Mouse (Mus musculus) lung, postnatal 10 days (tissue): Measurements from ENCODE around the gene Lpcat2.

Experiments
- DNase-seq: peaks from one replicate; pipeline ENCODE4 v3.0.0; 2021

The Lpcat2 gene

DNA sequence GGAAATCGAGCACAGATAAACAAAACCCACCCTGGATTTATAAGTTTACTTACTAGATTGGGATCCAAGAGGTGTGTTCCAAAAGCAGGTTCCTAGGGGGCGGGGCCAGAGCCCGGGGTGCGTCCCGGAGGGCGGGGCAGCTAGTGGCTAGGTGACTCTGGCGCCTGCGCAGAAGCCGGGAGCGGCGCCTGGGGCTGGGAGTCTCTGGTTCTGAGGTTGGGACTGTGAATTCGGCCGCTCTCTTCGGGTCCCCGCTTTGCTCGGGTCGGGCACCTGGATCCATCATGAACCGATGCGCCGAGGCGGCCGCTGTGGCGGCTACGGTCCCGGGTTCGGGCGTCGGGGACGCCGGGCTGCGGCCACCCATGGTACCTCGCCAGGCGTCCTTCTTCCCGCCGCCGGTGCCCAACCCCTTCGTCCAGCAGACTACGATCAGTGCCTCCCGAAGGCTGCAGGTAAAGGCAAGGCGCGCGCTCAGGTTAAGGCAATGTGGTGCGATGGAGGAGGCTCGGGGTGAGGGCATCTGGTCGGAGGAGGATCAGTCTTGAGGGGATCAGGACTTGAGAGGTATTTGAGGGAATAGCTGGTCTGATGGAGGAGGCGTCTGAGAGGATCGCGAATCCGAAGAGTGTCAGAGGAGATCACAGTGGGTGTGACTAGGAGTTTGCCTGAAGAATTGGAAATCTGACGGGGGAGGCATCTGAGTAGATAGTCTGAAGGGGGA, at the start of gene Lpcat2:
TSS of gene Lpcat2 (plus strand) at position 169 of the 724 bp plus-strand sequence.
- DNase-seq, result peak; percentile 80

DNA sequence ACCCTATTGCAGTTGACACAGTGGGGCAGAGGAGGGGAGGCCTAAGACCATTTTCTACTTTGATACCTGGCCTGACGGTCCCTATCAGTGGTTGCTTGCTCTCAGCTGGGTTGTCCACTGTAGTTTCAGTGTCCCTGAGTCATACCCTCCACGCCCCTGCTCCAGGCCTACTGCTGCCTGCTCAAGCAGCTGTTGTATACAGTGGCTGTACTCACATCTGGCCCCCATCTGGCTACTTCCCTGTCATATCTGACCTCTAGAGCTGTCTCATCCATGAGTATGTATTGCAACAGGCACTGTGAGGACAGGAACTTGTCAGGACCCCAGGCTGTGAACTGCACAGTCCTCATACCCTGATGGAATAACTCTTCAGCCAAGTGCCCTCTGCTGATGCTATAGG, 42.4 kb upstream of the Lpcat2 start:
- no peak for DNase-seq

DNA sequence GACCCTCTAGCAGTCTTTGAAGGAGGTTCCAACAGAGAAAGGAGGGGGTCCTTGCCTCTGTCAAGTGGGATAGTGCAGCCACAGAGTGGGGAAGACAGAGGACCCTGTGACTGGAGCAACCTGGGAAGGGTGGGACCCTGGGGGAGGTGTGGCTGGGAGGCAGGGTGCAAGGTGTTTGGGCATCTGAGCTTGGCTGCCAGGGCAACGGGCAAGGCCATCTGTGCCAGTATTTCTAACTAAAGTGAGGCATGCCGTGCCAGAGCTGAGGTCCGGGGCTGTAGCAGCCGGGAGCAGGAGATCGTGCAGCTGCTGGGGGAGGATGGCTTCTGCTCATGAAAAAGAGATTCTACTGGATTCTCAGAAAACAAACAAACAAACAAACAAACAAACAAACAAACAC, 39.5 kb upstream of the Lpcat2 start:
- no peak for DNase-seq

DNA sequence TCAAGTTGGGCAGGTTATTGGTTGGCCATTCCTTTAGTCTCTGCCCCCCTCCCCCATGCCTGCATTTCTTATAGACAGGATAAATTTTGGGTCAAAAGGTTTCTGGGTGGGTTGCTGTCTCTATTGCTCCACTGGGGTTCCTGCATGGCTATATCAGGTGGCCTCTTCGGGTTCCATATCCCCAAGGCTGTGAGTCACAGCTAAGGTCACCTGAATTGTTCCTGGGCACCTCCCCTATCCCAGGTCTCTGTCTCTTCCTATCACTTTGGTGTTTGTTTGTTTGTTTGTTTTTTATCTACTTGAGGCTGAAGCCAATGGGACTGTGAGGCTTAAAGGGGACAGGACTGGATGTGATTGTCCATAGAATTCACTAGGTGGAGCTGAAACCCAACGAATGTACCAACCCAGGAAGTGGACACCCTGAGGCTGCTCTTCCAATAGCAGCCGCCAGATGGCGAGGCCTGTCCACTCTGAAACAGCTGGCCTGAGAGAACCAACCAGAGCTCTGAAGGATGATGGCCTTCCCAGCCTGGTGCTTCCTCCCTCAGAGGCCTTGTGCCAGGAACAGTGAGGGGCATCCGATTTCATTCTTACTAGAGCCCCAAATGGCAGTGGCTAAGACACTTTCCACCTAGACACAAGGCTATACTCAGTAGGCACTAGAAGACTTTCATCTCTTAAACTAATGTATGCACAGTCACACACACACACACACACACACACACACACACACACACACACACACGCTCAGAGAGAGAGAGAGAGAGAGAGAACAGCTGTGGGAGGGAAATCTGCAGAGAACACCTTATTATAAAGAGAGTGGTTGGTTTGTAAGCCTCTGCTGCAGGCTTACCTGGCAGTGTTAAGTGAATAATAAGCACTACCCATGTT, 37.0 kb upstream of the Lpcat2 start:
- peak; percentile 94 for DNase-seq

DNA sequence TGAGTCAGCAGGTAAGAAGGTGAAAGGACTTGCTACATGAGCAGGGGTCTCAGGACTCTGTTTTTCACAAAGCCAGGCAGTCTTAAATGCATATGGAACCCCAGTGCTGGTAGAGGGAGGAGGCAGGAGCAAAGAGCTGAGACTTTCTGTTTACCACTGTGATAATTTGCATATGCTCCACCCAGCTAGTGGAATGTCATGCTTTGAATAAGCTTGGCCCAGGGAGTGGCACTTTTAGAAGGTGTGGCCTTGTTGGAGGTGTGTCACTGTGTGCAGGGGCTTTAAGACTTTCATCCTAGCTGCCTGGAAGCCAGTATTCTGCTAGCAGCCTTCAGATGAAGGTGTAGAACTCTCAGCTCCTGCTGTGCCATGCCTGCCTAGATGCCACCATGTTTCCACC, 34.0 kb upstream of the Lpcat2 start:
- no peak for DNase-seq

DNA sequence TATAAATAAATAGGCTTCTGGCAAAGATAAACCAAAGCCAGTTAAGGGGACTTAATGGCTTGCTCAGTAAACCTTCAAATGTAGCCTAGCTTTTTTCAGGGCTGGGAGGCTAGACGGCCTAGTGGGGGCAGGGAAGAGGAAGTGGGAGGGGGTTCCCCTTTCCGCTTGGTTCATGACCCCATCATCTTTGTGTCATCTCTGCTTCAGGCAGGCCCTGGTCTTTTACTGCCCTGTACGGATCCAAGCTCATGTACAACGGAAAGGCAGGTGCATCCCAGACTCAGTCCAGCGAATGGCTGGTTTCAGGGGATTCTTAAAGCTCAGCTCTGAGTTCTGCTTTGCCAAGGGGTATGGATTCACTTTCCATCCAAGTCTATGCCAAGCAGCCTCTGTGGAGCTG, 32.8 kb upstream of the Lpcat2 start:
- no peak for DNase-seq

DNA sequence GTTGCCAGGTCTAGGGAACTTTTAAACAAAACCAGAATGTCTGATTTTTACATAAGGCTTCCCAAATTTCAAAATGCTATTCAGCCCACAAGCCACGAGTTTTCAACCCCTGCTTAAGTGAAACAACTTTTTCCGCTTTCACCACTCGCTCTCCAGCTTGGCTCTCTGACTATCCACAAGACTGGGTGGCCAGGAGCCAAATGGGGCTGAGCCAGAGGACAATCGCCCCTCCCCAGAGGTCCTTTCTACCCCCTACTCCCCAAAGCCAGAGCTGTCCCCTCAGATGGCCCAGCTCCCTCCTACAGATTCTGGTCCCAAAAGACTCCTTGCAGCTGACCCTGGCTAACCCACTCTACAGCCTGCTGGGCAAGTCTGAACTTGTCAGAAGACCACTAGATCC, 29.1 kb upstream of the Lpcat2 start:
- DNase-seq, result peak; percentile 57

DNA sequence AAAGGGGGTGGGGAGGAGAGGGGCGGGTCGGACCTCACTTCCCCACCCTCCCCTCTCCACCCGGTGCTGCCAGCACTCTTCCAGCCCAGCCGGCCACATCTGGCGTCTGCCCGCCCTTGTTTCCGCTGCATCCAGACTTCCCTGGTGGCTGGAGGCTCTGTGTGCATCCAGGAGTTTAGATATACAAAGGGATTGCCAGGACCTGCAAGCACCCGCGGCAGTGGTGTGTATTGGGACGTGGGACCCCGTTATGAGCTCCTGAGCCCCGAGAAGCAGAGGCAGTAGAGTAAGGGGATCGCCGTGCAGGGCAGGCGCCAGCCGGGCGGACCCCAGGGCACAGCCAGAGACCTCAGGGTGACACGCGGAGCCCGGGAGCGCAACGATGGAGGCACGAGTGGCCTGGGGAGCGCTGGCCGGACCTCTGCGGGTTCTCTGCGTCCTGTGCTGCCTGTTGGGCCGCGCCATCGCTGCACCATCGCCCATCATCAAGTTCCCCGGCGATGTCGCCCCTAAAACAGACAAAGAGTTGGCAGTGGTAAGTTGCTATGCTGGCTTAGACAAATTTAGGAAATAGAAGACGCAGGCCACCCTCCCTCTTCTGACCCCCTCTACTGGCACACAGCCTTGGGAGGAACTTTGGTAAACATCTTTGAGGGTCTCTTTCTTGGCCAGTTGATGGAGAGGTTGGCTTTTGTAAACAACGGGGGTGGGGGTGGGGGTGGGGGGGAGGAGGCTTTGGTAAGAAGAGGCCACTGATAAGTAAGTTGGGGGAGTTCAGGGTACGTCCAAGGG, 27.7 kb upstream of the Lpcat2 start, which contains the start of gene Mmp2:
TSS of gene Mmp2 (plus strand) at position 49 of the 792 bp plus-strand sequence.
- DNase-seq, result peak; percentile 83

DNA sequence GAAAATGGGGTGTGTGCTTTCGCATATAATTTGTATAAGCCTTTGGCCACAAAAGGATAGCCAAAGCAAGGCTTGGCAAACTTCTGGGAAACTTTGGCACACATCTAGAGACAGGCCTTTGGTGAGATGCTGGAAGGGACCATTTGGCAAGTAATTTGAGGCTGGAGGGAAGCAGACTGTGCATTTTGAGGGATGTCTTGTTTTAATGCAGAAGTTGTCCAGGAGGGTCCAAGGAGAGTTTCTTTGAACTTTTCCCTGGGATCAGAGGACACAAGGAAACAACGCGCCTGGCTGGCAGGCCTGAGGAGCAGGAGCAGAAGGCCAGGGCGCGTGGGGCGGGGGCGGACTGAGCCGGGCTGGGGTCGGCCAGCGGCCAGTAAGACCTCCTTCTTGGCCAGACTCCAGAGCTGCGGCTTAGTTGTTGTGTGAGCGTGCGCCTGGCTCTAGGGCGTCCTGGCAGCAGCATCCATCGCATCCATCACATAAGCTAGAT, 26.8 kb upstream of the Lpcat2 start:
- DNase-seq, result peak; percentile 84

DNA sequence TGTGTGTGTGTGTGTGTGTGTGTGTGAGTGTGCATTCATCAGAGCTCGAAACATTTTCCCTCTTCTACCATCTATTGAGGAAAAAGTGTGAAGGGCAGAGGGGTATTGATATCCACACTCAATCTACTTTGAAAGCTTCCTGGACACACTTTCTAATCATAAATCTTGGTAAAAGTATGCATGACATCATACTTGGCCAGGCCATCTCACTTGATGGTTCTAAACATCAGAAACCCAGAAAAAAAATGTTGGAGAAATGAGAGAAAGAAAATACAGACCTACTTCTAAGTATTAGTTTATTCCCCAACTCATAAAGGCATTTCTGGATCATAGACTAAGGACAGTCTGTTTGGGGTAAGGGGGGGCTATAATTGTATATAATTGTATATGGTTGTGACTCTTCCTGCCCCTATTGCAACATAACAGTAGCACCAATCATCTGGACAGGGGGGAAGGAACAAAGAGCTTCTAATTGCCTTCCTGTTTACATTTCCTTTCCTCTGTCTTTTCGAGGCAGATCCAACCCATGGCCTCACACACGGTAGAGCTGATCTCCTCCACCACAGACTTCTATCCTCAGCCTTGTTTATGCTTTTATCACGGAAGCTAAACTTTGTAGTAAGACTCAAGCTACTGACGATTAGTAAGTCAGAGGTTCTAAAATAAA, 20.9 kb upstream of the Lpcat2 start:
- no peak for DNase-seq

DNA sequence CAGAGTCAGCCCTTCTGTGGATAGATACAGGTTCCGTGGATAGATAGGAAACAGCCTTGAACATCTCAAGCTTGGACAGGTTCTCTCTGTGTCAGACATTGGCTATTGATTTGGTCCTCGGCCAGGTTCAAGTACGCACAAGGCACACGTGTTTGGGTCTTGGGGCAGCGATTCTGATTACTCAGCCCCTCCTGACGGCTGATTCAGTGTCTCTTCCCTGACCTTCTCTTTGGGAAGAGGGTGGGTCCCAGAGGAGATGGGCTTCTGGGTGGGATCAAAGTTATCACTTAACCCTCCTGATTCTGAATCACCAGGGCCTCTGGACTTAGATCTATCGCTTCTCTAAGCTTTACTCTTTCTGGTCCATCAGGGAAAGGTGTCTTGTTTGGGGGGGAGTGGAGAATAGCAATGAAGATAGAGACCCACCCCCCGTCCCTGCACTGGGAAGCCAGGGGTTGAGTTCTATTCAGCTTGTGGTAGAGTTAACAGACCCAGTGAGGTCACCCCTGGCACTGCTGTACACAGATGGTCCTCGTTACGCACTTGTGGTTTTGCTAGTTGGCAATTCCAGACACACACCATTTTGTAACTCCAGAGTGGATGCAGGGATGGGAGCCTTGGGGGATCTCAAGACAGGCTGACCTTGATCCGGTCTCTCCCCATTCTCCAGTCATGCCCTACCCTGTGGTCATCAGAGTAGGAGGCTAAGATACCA, 20.2 kb upstream of the Lpcat2 start:
- DNase-seq, result no peak

DNA sequence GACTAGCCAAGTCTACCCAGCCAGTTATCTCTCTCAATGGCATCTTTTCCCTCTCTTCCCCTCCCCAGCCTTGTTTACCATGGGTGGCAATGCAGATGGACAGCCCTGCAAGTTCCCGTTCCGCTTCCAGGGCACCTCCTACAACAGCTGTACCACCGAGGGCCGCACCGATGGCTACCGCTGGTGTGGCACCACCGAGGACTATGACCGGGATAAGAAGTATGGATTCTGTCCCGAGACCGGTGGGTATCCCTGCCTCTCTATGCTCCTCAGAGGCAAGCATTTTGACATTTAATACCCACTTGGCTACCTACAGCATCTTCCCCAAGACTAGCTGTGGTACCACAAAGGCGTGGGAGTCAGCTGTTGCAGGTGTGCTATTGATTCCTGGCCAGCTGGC, 19.2 kb upstream of the Lpcat2 start:
- DNase-seq, result no peak

DNA sequence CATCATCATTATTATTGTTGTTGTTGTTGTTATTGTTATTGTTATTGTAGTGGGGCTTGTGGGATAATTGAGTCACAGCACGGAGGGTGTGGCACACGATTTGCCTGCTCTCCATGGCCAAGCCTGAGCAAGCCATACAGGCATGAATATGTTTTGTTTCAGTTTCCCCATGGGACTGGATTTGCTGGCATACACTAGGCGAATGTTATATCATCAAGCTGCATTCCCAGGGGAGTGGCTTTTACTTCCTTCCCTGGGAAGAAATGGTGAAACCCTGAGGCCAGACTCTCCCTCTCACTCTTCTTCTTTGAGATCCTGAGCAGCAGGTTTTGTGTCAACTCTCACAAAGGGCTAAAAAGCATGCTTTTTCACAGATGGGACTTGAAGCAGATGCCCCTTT, 16.5 kb upstream of the Lpcat2 start:
- no peak for DNase-seq

DNA sequence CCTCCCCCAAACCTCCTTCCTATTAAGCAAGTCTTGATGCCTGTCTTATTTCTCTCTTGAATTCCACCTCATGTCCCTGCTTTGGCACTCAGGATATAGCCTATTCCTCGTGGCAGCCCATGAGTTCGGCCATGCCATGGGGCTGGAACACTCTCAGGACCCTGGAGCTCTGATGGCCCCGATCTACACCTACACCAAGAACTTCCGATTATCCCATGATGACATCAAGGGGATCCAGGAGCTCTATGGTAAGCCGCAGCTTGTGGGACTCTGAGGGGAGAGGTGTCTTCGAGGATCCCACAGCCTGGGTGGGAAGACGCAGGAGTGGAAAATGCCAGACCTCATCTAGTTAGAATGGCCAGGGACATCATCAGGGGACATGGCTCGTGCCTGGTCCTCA, 16.0 kb upstream of the Lpcat2 start:
- no peak for DNase-seq

DNA sequence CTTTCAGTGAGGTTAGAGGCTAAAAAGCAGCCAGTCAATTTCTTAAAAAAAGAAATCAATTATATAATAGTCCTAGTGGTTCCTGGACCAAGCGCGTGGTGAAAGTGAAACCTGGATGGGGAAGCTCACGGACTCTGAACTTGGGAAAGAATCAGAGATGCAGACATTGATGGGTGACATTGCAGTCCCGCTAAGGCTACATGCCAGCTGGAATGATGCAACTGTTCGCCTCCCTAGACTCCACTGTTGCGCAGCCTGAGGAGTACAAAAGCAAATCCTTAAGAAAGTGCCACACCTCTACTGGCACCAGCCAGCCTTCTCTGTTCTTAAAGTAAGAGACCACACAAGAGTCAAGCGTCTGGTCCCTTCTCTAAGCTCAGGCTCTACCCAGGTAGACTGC, 15.3 kb upstream of the Lpcat2 start:
- DNase-seq, result peak; percentile 59

DNA sequence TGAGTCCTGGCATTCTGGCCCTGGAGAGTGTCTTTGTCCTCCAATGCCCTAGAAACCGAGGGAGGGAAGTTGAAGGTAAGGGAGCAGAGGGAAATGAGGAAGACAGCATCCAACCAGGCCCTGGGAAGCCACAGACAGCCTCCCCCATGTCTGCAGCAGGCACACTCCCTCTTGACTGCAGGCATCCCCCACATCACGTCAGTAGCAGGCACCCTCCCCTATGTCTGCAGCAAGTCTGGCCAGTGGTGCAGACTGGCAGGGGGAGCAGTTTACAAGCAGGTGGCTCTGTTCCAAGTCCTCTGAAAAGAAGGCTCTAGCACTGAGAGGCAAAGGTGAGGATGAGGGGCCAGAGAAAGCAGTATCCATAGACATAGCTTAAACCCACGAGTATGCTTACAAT, 8.5 kb upstream of the Lpcat2 start:
- peak; percentile 58 for DNase-seq

DNA sequence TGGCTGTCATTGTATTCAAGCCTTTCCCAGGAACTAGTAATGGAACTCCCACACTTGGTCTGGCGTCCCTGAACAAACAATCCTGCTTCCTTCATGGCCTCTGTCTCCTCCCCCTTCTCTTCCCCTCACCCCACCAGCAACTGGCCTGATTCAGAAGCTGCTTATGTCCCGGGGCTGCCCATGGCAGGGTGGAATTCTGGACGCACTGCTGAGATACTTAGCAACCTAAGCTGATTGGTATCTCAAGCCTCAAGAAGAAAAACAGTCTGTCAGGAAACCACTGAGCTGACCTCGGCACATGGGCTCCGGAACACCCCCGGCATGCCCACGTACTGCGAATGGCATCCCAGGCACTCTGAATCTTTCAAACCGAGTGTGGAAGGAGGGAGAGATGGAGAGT, 7.8 kb upstream of the Lpcat2 start:
- peak; percentile 65 for DNase-seq

DNA sequence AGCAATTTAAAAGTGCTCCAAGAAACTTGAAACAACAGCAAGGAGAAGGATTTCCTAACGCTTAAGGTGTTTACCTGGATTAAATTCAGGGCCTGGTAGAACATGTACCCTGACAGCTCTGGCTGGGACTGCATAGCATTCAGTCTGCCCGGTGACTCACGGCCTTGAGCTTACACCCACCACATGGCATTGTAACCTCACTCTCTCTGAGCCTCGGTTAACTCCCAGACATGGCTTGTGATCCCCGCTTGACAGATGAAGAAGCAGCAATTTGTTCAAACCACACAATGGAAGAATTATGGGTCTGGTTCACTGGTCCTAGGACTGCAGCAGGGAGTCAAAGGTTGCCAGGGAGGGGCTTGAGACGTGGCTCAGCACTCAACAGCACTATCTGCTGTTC, 5.9 kb upstream of the Lpcat2 start:
- DNase-seq, result no peak

DNA sequence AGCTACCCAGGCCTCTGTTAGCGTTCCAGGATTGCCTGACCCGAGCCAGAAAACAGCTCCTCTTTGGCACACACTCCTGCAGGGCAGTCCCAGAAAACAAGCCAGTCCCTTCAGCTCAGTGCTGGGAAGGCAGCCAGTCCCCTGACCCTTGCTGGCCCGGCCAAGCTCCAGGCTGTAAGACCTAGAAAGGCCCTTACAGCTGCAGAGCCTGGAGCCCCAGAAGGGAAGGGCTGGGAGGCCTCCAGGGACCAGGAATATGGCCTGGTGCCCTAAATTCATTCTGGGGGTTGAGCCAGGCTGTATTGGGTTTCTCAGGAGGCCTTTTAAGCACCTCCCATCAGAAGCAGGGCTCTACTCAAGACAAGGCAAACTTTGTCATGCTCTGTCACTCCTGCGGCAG, 4.9 kb upstream of the Lpcat2 start:
- DNase-seq, result peak; percentile 92

DNA sequence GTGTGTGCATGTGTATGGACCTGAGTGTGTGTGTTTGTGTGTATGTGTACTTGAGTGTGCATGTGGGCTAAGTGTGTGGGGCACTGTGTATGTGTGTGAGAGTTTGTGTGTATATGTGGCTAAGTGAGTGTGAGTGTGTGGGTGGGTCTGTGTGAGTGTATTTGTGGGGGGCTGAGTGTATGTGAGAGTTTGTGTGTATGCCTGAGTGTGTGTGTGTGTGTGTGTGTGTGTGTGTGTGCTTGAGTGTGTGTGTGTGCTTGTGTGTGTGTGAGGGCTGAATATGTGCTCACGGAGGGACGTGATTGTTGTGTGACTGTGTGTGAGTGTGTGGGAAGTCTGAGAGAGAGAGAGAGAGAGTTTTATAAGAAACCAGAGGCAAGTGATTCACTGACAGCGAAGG, 3.8 kb upstream of the Lpcat2 start:
- DNase-seq, result no peak

DNA sequence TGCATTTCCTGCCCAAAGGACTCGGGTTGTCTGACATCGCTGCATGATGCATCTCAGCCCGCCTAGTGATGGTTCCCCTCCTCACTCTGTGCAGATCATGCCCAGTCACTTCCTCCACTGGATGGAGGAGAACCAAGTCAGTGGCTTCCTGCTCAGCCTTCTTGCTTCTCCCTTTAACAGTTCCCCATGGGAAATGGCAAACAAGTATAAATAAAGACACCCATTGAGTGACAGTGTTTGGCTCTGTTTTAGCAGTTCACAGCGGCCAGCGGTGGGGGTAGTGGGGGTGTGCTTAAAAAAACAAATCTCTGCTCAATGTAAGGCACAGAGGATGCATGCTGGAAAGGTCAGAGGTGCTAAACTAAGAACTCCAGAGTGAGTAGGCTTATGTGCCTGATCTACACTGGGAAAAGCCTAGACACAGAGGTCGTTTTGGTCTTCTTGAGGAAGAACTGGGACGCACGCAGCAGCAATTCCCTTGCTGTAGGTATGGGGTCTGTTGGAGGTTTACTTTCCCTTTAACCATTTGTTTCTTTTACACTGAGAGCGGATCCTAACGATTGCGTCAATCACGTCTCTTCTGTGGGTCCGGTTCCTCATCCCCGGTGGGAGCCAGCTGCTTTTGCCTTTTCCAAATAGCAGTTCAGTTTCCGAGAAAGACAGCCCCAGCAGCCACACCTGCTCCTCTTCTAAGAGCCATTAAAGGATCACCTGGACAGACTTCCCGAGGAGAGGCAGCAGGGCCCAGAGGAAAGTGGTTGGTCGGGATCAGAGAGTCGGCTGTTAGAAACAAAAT, 1.8 kb upstream of the Lpcat2 start:
- peak; percentile 49 for DNase-seq
